Mouse (Mus musculus) left cerebral cortex, postnatal 25 days (tissue): Measurements from ENCODE around the gene E030025P04Rik. TPM values are rescaled to one million over a fixed set of nuclear protein-coding genes. Genes with fewer than 3 reads are reported as not detected.

Experiments used
- DNase-seq, 2 experiments: peaks; one replicate each; pipeline ENCODE4 v3.0.0; 2022; ENCODE audit warnings: low spot score in 2 of 2, mixed read lengths in 1 of 2
- intact Hi-C: fragments of 180-260 bp; cut with DNase I; formaldehyde crosslinking; loops from one replicate; pipeline ENCODE4 v1.15.1; 2025
- total RNA-seq, 2 experiments: library from RNA; stranded (reverse); gene quantifications; 2 replicates each; pipeline ENCODE4 v1.2.3; 2021

E030025P04Rik gene
- total RNA-seq, 2 experiments from 2014 or later, result not detected

DNA sequence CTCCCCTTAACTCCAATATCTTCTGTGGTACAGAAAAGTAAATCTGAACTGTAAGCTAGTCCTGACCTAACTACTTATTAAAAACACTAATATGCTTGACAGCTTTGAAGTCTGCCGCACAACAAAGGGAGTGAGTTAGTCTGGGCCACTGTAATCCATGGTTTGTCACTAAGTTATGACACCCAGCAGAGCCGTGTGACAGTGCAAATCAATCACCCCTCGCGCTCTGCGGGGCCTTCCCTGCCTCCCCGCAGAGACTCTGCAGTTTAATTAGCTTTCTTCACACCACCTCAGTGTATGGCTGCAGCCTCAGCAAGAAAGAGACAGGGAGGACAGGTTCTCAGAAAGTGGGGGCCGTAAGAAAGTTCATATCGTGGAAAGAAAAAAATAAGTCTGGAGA lies 37.4 kb downstream of the E030025P04Rik start:
- no peak for DNase-seq
- intact Hi-C loops, result no loop called here

DNA sequence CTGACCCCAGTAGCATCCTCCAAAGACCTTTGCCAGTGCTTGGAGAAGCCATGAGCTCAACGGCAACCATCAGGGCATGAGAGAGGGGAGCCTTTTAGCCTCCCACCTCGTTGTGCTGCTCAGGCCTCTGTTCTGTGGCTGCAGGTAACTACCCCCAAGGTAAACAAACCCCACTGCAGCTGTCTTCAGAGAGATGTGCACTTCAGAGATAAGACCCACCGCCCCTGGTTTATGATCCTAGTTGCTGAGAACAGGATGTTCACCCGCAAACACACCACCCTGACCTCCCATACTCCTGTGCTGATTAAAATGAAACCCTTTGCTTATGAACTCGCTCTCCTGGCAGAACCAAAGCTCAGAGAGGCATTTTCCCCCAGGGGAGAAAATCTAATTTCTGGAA lies 38.0 kb downstream of the E030025P04Rik start:
- no peak for DNase-seq
- intact Hi-C loops, result no loop called here

DNA sequence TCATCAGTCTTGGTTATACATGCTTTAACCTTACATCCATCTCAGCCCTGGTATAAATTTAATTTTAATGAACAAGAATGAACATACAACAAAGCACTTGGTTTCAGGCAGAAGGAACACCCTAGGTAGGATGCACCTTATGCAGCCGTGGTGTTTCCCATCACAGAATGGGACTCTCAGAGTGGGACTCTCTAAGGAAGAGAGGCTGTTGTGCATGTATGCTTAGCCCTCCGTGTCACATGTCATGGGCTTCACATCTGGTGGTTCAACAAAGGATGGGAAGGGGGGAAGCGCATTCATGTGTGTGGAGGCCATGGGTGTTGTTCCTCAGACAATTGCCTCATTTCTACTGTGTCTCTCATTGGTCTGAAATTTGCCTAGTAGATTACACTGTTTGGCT lies 40.8 kb downstream of the E030025P04Rik start:
- DNase-seq, result no peak
- intact Hi-C loops, result no loop called here

DNA sequence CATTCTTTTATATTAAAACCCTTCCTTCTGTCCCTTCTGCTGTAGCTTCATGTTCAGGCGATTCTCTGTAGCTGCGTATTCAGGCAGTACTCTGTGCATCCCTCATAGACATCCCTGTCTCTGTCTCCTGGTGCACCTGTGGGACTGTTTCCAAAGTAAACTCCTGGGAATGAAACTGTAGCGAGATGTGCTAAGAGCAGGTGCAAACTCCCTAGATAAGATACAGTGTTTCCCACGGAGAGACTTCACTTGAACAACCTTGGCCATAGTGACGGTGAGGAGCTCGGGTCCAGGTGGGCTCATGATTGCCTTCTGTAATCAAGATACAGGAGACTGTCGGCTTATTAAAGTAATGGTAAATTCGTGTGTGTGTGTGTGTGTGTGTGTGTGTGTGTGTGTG lies 41.5 kb downstream of the E030025P04Rik start:
- no peak for DNase-seq
- intact Hi-C loops, result no loop called here

DNA sequence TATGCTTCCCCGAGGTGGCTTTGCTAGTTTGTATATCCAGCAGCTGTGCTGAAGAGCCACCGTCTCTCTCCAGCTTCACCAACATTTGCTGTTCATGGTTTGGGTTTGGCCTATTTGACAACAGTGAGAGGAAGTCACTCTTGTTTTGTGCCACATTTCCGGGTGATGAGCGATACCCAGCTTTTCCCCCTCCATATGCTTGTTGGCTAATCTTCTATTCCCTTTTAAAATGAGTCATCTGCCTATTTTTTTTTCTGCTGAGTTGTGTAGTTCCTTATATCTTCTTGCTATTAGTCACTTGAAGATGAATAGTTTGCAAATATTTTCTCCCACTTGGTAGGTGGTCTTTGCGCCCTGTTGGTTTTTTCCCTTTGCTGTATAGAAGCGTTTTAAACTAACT lies 43.9 kb downstream of the E030025P04Rik start:
- intact Hi-C loops, result no loop called here
- DNase-seq, result no peak

DNA sequence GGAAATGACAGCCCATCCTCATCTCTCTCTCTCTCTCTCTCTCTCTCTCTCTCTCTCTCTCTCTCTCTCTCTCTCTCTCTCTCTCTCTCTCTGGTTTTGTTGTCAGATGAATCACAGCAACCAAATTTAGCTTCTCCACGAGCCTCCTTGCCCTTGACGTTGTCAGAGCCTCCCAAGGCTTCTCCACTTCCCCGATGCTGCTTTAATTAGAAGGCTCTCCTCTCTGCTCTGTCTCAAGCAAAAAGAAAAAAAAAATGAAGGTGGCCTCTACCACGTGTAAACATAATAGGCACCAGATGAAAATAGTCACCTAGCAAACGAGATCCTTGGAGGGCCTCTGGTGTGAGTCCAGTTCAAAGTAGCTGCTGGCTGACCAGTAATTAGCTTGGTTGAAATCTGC lies 52.3 kb downstream of the E030025P04Rik start:
- peak in 1 of 2 experiments; percentile 52 for DNase-seq
- intact Hi-C loops, result loop anchor here (1.0 kb wide), 1 partner anchor 112 kb away; no protein-coding TSS in a partner anchor

Other genes with a start within 250 kb of the E030025P04Rik start
- 10 to 100 TPM; 32.4 to 33.9 TPM for gene Axin2, start 224.0 kb downstream of the E030025P04Rik start, total RNA-seq
- 10 to 100 TPM; 16.0 to 86.9 TPM for gene Rgs9, start 153.8 kb upstream of the E030025P04Rik start, total RNA-seq
- 10 to 100 TPM; 41.9 to 47.7 TPM for gene Gna13, start 218.5 kb upstream of the E030025P04Rik start, total RNA-seq